17 mouse cellular contexts compared by ENCODE assay signal in genomic region chr3:27703081-27703480, GRCm38 (mm10). TPM values are rescaled to one million over a fixed set of nuclear protein-coding genes. Genes with fewer than 3 reads are reported as not detected.
DNase-seq lines count a peak whose midpoint lies in the region.
"Had no signal": no experiment of that assay in that cellular context is flagged by ENCODE, and none has a peak within 500 bp of the region (broad histone marks: within the 10 kb centered on the region; RNA-seq: fewer than 3 reads in every experiment).

No protein-coding gene starts in this region.

- DNase-seq in heart, adult 11 months: peak; percentile 41
- no peak for DNase-seq in heart, postnatal 4 days
- DNase-seq in ES-CJ7 (ENCODE audit: low read depth, low spot score) (peak; percentile 51), R1 (ENCODE audit: low read depth, low spot score) (peak; percentile 84)
- DNase-seq in lung, postnatal 36 days: no peak
- no peak for DNase-seq in testis, postnatal 14 days (ENCODE audit: low spot score)
- DNase-seq in layer of hippocampus, postnatal 14 days (ENCODE audit: low spot score in 2 of 2): no peak
- DNase-seq: adrenal gland, adult 8-10 months; adrenal gland, postnatal 14 days; adrenal gland, postnatal 36 days; B cell, adult 2 months; cerebellum, adult 11-12 months; cerebellum, adult 2 months; cerebellum, adult 9-10 months; cerebellum, postnatal 10 days; cerebellum, postnatal 25 days; embryo, embryonic 11 days had no signal

RNA-seq across cellular contexts. Expression of gene Fndc3b, which starts 8.0 kb away (rescaled TPM):
- total RNA-seq in heart, postnatal 4 days (2021): 10 to 100 TPM; 83.4 to 89.7 TPM
- 10 to 100 TPM; 23.7 to 31.1 TPM for total RNA-seq in layer of hippocampus, postnatal 14 days (2021)

Comparison
In these comparisons a context has a peak if more than half of its experiments do, and no peak if none do; other contexts are left out.
1. DNase-seq: peak in heart, adult 11 months (single experiment), ES-CJ7 (single experiment) and R1 (single experiment); none in heart, postnatal 4 days (single experiment), lung, postnatal 36 days (single experiment), testis, postnatal 14 days (single experiment) and layer of hippocampus, postnatal 14 days (0 of 2).